Mouse (Mus musculus) splenic B cell, adult 2 months (primary cell): ENCODE data around the gene Mt2.

Source experiments
- DNase-seq: peaks from one replicate; pipeline ENCODE4 v3.0.0-alpha.2; 2011; ENCODE audit warnings: low read depth, low spot score
- H3K27me3 ChIP-seq: 2 replicates; pipeline ENCODE4 v1.6.1; 2012; ENCODE audit warnings: mild to moderate bottlenecking, low read length, moderate library complexity, mixed read lengths; ENCODE audit not compliant: control insufficient read depth, poor library complexity, insufficient read depth, severe bottlenecking
- H3K36me3 ChIP-seq: 2 replicates; pipeline ENCODE4 v1.6.1; 2012; ENCODE audit warnings: mild to moderate bottlenecking, low read length, moderate library complexity, mixed read lengths; ENCODE audit not compliant: control insufficient read depth, poor library complexity, insufficient read depth, severe bottlenecking

The Mt2 gene

DNA sequence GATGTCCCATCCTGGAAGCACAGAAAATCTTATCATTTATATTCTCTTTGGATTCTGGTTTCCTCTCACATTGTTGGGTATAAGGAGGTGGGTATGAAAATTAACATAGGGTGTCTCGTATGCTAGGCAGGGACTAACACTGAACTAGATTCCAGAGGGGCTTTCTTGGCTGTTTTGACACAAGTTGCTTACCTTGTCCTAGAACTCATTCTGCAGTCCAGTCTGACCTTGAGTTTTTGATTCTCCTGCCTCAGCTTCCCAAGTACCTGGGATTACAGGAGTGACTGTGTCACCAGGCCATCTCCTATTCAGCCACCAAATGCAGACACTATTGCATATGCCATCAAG, 8.1 kb downstream of the Mt2 start:
- no peak for DNase-seq
- H3K27me3 ChIP-seq = no peaks in the 10 kb centered on the region; the same call in 1 of the 2 replicates

DNA sequence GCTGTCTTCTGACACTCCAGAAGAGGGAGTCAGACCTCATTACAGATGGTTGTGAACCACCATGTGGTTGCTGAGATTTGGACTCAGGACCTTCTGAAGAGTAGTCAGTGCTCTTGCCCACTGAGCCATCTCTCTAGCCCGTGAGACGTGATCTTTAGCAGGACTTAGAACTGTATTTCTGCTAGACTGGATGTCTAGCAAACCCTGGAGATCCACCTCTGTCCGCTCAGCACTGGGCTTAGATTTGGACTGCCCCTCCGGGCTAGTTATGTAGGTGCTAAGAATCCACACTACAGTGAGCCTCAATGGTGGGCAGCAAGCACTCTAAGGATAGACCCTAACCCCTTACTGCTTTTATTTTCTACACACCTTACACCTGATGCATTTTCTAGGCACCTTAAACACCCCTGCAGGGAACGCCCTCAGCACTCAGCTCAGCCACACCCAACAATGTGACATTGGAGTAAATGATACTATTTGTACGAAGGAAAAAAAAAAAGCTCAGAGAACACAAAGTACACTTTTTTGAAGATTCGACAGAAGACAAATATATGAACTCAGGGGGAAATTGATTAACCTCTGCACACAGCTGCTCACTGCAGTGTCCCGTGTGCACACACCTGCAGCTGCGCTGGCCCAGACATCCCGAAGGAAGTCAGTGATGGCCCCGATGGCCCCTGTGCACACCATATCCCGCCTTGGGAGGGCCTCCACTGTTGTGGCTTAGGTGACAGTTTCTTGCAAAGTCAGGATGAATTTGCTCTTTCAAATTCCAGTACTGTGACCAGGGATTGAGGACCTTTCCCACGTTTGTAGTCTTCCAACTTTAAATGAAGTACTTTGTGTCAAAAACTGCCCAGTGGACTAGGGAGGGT, 9.8 kb downstream of the Mt2 start:
- DNase-seq = no peak
- H3K36me3 ChIP-seq = no peaks in the 10 kb centered on the region
- no peaks in the 10 kb centered on the region; the same call in 1 of the 2 replicates for H3K27me3 ChIP-seq

More for the DNA sequence above, 8.1 kb downstream of the Mt2 start:
- no peaks in the 10 kb centered on the region for H3K36me3 ChIP-seq

DNA sequence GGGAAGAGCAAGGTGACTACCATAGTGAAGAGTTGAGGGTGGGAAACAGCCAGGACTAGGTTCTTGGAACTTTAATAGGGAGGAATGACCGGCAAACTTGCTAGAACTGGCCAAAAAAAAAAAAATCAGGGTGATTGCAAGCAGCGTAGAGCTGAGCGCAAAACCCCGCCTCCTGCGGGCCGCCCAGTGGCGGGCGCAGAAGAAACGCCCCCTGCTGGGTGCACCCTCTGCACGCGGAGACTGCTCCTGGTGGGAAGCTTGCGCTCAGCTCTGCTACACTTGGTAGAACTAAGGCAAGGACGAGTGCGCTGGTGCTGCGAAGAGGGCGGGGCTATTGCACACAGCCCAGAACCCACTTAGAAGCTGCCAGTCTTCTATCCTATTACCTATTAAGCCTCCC, 10.7 kb downstream of the Mt2 start:
- peak; percentile 85 for DNase-seq

DNA sequence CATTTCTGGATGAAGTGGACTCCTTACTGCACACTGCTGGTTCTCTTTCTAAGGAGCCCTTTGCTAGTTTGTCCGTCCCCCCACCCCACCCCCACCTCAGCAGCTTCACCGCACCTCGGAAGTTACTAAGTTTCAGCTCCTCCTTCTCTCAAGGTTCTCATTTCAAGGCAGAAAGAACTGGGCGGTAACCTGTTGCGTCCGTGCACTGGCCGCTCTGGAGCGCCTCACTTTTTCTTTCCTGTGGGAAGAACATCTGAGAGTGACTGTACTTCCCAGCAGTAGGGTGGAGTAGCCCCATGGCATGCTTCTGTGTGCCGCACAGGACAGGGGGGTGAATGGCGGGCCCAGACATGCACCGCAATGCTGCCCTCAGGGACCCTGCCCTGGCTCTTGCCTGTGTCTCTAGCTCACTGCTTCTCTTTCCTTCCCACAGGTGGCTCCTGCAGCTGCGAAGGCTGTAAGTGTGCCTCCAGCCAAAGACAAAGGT, 11.9 kb downstream of the Mt2 start:
- H3K27me3 ChIP-seq = no peaks in the 10 kb centered on the region
- DNase-seq = no peak
- no peaks in the 10 kb centered on the region for H3K36me3 ChIP-seq

More for the DNA sequence above, 10.7 kb downstream of the Mt2 start:
- H3K27me3 ChIP-seq = no peaks in the 10 kb centered on the region; the same call in 1 of the 2 replicates
- H3K36me3 ChIP-seq = no peaks in the 10 kb centered on the region

DNA sequence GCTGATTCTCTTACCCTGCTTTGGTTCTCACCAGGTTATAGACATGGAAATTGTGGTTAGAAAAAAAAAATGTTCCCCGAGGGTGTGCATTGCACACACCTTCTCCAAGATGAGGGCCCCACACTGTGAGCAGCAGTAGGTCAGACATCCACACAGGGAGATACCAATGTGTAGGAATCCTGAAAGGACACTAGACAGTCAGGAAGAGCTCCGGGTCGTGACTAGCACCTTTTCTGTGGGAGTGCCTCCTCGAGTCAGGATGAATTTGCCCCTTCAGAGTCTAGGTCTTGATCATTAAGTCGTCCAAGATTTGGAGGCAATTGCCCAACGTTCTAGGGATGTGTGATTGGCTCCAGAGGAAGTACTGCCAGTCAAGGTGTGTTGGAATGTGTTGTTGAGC, 13.3 kb downstream of the Mt2 start:
- H3K36me3 ChIP-seq = no peaks in the 10 kb centered on the region
- DNase-seq = no peak

DNA sequence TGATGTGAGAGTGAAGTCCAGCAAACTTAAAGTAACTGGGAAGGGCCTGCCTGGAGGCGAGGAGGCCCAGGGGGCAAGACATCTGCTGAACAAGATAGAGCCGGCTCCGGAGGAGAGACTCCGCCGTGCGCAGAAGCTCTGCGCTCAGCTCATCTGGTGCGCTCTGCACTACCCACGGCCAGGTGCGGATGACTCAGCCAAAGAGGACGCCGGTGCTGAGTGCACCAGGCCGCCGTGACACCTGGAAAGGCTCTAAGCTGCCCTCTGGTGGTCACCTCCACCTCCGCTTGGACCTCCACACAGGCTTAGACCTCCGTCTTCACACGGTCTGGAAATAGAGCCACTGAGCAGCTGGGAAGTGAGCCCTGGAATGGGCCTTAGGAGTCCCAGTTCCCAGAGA, 14.1 kb downstream of the Mt2 start:
- DNase-seq = peak; percentile 82
- H3K27me3 ChIP-seq = no peaks in the 10 kb centered on the region
- H3K36me3 ChIP-seq = no peaks in the 10 kb centered on the region

More for the DNA sequence above, 13.3 kb downstream of the Mt2 start:
- no peaks in the 10 kb centered on the region for H3K27me3 ChIP-seq

DNA sequence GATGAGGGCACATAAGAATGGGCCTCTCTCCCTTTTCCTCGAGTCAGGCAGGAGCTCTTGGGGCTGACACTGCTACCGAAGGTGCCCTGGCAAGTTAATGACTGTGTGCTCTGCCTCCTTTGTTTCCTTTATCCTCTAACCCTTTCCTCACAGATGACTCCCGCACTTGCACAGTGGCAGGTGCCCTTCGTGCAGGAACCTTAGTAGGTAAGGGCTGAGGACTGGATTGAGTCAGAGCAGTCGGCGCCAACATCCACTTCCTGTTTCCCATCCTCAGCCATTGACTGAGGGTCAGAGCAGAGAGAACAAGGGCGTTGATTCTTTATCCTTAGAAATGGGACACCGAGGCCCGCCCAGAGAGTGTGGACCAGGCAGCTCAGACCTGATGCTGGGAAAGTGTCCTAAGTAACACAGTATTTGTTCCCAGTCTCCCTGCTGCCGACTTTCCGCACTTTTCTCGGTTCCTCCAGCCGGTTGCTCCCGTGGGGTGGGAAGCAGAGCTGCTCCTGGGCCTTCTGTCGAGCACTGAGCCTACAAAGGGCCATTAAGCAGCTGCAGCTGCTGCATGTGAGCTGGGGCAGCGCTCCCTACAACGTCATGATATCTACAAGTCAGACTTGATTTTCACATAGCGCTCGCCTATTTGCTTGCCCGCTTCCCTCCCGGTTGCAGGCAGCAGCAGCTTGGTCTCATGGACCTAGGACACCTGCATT, 15.0 kb downstream of the Mt2 start:
- Histone ChIP-seq H3K27me3 (no peaks in the 10 kb centered on the region), H3K36me3 (no peaks in the 10 kb centered on the region)
- DNase-seq = peak; percentile 26

DNA sequence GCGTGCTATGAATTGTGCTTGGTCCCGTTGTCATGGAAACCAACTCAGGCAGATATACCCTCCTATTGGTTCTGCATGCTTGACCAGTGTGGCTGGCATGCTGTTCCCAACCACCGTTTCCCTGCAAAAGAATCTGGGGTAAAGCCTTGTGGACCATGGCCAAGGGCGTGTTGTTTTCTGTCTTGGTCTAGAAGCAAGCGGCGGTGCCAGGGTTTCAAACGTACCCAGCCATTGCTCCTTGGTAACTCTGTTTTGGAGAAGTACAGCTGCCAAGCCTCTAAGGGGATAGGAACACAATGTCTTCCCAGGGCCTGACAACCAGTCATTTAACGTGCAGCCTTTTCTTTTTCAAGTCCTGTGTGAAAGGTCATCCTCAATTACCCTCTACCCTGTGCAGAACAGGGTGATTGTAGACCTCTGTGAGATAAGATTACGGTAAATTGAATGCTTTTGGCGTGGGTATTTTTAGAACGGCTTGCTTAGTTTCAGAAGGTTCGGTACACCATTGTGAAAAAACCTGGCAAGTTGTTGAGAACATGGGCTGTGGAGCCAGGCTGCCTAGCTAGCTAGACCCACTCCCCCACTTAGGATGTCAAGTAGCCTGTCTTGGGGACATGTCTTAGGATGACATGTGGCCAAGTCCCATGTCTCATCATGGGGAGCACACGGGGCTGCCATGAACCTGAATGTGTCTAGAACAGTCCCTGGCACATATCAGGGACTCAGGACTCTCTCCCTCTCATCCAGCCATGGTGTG, 17.0 kb downstream of the Mt2 start:
- DNase-seq = no peak
- Histone ChIP-seq H3K27me3 (no peaks in the 10 kb centered on the region), H3K36me3 (no peaks in the 10 kb centered on the region)

DNA sequence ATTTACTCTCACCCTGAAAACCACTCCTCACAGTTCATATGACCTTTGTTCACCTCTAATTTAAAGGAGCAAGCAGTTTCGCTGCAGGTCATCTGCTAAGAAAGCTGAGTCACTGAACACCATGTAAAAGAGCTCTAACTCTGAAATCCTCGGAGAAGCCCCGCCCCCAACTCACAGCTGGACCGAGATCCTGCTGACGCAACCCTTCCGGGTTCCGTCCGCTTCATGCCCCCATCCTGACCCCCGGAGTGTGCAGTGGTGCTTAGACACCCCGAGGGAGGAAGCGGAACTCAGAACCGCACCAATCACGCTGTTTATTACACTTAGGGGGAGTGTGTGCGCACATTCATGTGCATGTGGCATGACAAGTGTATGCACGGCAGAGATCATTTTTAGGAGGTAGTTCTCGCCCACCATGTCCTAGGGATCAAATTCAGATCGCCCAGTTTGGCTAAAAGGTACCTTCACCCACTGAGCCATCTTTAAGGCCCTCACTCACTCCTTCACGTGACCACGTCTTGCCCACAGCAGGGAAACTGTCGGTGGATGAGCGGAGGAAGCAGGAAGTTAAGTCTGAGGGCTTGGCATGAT, 18.7 kb downstream of the Mt2 start:
- Histone ChIP-seq H3K36me3 (no peaks in the 10 kb centered on the region), H3K27me3 (no peaks in the 10 kb centered on the region)
- DNase-seq = peak; percentile 87

DNA sequence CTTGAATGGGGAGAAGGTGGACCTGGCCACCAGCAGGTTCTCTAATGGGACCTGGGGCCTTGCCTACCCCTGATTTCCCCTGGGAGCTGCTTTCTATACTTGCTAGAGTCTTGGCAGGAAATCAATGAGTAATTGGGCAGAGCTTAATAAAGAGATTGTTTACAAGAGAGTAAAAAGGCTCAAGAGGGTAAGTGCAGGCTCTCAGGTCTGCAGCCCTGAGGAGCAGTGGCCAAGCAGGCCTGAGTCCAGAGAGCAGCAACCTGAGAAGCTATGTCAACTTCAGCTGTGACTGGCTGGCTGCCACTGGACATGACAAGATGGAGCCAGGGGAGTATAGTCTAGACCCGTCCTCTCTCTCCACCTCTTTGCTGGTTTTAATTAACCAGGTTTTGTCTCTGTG, 20.5 kb downstream of the Mt2 start:
- H3K36me3 ChIP-seq = no peaks in the 10 kb centered on the region
- DNase-seq = no peak
- H3K27me3 ChIP-seq = peaks cover 1% of the 10 kb centered on the region; the same call in 1 of the 2 replicates

DNA sequence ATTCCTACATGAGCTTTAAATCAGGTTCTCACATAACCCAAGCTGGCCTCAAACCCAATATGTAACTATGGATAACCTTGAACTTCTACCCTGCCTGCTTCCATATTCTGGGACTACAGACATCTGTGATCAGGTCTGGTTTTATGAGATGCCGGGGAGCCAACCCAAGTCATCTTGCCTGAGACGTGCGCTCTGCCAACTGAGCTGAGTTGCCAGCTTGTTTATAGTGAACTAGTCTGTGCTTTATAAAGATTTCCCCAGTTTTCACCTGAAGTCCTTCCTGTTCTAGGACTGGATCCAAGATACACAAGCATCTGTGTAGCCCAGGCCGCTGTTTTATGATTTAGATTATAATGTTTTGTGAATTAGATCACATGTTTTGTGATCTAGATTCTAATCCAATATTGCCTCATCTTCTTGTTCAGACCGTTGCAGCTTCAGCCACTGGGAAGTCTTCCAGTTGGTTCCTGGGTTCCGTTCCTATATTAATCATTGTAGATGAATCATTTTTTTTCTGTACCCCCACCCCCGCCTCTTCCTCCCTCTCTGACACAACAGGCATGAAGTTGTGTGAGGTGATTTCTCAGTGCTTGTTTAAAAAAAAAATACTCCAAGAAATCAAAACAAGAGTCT, 22.2 kb downstream of the Mt2 start:
- H3K36me3 ChIP-seq = no peaks in the 10 kb centered on the region
- no peak for DNase-seq
- peaks cover 3% of the 10 kb centered on the region; the same call in 1 of the 2 replicates for H3K27me3 ChIP-seq

DNA sequence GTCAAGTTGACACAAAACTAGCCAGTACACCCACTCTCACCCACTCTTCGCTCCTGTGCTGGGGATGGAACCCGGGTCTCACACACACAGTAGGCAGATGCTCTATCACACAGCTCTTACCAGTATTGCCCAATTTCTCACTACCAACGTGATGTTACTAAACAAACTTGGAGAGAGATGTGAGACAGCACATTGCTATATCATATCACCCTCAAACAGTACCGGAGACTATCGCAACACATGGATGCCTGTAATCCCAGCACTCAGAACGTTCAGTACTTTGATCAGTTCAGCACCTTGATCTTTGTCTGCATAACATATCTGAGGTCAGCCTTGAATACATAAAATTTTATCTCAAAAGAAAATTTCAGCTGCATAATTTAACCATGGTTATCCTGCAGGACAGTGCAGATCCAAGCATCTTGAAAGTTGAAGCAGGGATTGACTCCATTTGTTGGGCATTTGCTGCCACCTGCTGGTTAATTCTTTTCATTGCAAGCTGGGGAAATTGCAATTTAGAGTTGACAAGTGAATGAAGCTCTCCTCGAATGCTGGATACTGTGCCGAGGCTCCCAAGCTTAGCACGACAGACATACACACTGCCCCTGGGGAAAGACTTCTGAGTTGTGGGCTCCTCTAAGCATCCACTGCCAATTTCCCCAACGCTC, 26.9 kb downstream of the Mt2 start:
- Histone ChIP-seq H3K27me3 (peaks cover 3% of the 10 kb centered on the region), H3K36me3 (no peaks in the 10 kb centered on the region)
- peak; percentile 78 for DNase-seq

DNA sequence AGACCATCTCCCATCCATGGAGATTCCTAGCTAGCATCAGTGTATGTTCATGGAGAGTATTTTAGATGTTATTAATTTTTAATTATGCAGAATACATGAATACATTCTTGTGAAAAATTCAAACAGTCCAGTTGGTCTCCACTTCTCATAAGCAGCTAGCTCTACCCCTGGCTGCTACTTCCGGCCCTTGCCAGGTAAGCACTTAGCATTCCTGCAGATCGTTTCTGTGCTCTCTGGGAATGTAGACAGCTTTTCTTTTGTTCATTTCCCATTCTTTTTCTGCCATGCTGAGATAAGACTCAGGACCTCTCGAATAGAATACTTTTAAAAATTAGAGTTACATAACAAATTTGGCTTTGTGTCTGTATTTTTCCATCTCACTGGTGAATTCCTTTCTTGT, 31.6 kb downstream of the Mt2 start:
- H3K36me3 ChIP-seq = no peaks in the 10 kb centered on the region
- no peaks in the 10 kb centered on the region; the same call in 1 of the 2 replicates for H3K27me3 ChIP-seq
- no peak for DNase-seq
